Mouse (Mus musculus): ENCODE measurements around the gene Kap. TPM values are rescaled to one million over a fixed set of nuclear protein-coding genes. Genes with fewer than 3 reads are reported as not detected.

The Kap gene
- polyA plus RNA-seq, 1 experiment from 2014 or later, result not detected

Other genes with a start within 250 kb of the Kap start
- gene Etv6, start 181.9 kb upstream of the Kap start, polyA plus RNA-seq (2015; fragmentation: Nextera tagmentation; extraction: Ambion mirVana), result 11.7 and 13.1 TPM in 2 replicates

Data from limb, embryonic 15.5 days (tissue).